Mouse (Mus musculus) testis, adult 2 months (tissue): ENCODE measurements around the gene Lypd5.

Experiments
- CTCF ChIP-seq: fragments of 200-500 bp; IDR thresholded peaks from 2 replicates; pipeline ENCODE4 v1.5.1; 2012; ENCODE audit warnings: low read depth, mild to moderate bottlenecking, inconsistent platforms, low read length, moderate library complexity; ENCODE audit not compliant: control insufficient read depth, insufficient read depth, insufficient replicate concordance
- POLR2A ChIP-seq: fragments of 200-500 bp; IDR thresholded peaks from 2 replicates; pipeline ENCODE4 v1.6.1; 2012; ENCODE audit warnings: low read depth, mild to moderate bottlenecking, inconsistent platforms, low read length, moderate library complexity; ENCODE audit not compliant: control insufficient read depth

- no peak for TF ChIP-seq CTCF
- TF ChIP-seq POLR2A = no peak
These were observed 51.1 kb downstream of the Lypd5 start for GRCm38 (mm10) chr7:24400082-24400452.
